Mouse (Mus musculus): Measurements from ENCODE around the gene Irx3. TPM values are rescaled to one million over a fixed set of nuclear protein-coding genes. Genes with fewer than 3 reads are reported as not detected.

Gene Irx3
- polyA plus RNA-seq (2017; shearing (Covaris generic)): 0.43 TPM

GRCm38 (mm10) chr8:91801839-91802238 is at the start of gene Irx3:
Gene Irx3 (minus strand): TSS chr8:91802067.

Data from effector memory CD4-positive, alpha-beta T cell, adult 7 months (primary cell).